Mouse (Mus musculus) limb, embryonic 13.5 days (tissue): ENCODE data around the gene Grin2d. TPM values are rescaled to one million over a fixed set of nuclear protein-coding genes. Genes with fewer than 3 reads are reported as not detected.

Experiments
- ATAC-seq: fragments of 200-750 bp; cut with Nextera tagmentation; 2 replicates; pipeline ENCODE4 v1.8.0; 2017; ENCODE audit warnings: low read depth, moderate number of reproducible peaks, moderate TSS enrichment; ENCODE audit not compliant: low FRiP score
- H3K27ac ChIP-seq: fragments of 300-500 bp; sonication (generic); 2 replicates; pipeline ENCODE4 v1.5.1; 2015; ENCODE audit warnings: inconsistent platforms, mild to moderate bottlenecking, moderate library complexity
- H3K27me3 ChIP-seq: fragments of 300-500 bp; sonication (generic); 2 replicates; pipeline ENCODE4 v1.6.1; 2015; ENCODE audit warnings: mild to moderate bottlenecking, inconsistent platforms
- H3K36me3 ChIP-seq: fragments of 300-500 bp; sonication (generic); 2 replicates; pipeline ENCODE4 v1.6.1; 2015; ENCODE audit warnings: inconsistent platforms, mild to moderate bottlenecking, moderate library complexity
- H3K4me1 ChIP-seq: fragments of 300-500 bp; sonication (generic); 2 replicates; pipeline ENCODE4 v1.6.1; 2015; ENCODE audit warnings: inconsistent platforms
- H3K4me2 ChIP-seq: fragments of 300-500 bp; sonication (generic); replicated peaks from 2 replicates; pipeline ENCODE4 v1.6.1; 2015; ENCODE audit warnings: inconsistent platforms, mild to moderate bottlenecking, moderate library complexity
- H3K4me3 ChIP-seq: fragments of 300-500 bp; sonication (generic); 2 replicates; pipeline ENCODE4 v1.5.1; 2015; ENCODE audit warnings: moderate library complexity, mild to moderate bottlenecking, inconsistent platforms
- H3K9ac ChIP-seq: fragments of 300-500 bp; sonication (generic); 2 replicates; pipeline ENCODE4 v1.6.1; 2015; ENCODE audit warnings: mild to moderate bottlenecking, inconsistent platforms
- H3K9me3 ChIP-seq: fragments of 300-500 bp; sonication (generic); 2 replicates; pipeline ENCODE4 v1.6.1; 2016; ENCODE audit warnings: inconsistent platforms
- WGBS: fragments of 180-500 bp; shearing (Covaris S2); methylation state at CpG from one replicate; pipeline ENCODE4 v1.1.7; 2015; 5-methylcytosine and 5-hydroxymethylcytosine counted together
- polyA plus RNA-seq: library from polyadenylated mRNA; unstranded; fragments of >200 nt; fragmentation: Nextera tagmentation; extraction: Ambion mirVana; gene quantifications from 2 replicates; pipeline ENCODE4 v1.2.1, GENCODE M21; 2015

Gene Grin2d
- polyA plus RNA-seq, 1 experiment from 2014 or later, result 0.43 TPM

DNA sequence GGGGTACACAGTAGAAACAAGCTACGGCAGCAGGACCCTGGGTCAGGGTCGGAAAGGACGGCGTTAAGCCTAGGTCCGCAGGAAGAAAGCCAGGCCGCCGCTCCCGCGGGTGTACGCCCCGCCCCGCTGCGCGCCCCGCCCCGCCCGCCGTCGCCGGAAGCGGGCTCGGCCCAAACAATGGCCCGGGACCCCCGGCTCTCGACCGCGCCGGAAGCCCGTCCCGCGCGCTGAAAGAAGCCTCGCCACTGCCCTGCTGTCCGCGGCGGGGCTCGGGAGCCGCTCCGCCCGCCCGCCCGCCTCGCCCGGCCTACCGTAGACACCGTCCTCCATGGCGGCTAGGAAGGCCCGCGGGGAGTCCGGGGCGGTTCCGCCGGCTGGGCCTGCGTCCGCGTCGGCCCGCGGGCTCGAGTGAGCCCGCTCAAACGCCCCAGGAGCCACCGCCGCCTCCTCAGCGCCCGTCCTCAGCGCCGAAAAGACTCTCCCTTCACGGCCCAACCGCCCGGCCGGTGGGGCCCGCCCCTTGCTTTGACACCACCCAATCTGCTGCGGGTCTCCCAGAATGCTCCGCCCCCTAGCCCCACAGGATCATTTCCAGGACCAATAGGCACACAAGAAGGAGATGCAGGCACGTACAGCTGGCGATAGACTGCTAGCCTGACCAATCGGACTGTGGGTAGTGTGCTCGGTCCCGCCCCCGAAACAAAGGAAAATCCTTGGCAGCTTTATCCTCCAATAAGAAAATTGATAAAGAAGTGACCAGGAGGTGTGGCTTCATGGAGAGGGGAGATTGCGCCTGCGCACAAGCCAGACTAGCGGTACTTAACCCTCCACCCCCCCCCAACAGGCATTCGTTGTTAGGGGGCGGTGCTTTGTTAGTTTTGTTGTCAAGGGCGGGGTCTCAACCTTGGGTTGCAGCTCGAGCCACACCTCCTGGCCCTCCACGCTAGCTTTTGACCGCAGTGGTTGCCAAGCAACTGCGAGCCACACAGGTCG, 64.1 kb downstream of the Grin2d start, which contains the start of gene Cyth2:
TSS of gene Cyth2 (minus strand) at position 795 of the 993 bp plus-strand sequence.
- peak within 1 kb of the TSS; percentile 91 for H3K4me2 ChIP-seq
- peaks cover 9% of the 10 kb centered on the region for H3K27me3 ChIP-seq
- H3K36me3 ChIP-seq, result peaks cover 39% of the 10 kb centered on the region
- H3K9ac ChIP-seq, result peak within 1 kb of the TSS; percentile 99
- no peaks in the 10 kb centered on the region for H3K9me3 ChIP-seq
- peak; percentile 99 for ATAC-seq
- H3K4me1 ChIP-seq, result peaks cover 26% of the 10 kb centered on the region
- under 1% methylated on average over 81 of the region's 92 CpGs for WGBS
- peak within 1 kb of the TSS; percentile 100 for H3K27ac ChIP-seq
- H3K4me3 ChIP-seq, result peak within 1 kb of the TSS; percentile 92

- WGBS, result 85% methylated on average over 8 of the region's 8 CpGs
- Histone ChIP-seq H3K36me3 (peaks cover 51% of the 10 kb centered on the region), H3K4me2 (peak overlapping the region; percentile 91), H3K27me3 (no peaks in the 10 kb centered on the region), H3K9ac (peak overlapping the region; percentile 99), H3K4me1 (peaks cover 26% of the 10 kb centered on the region), H3K27ac (0 out of 2 replicates have a peak overlapping the region, but pooled peaks have one; percentile 100), H3K9me3 (no peaks in the 10 kb centered on the region), H3K4me3 (peak overlapping the region; percentile 92)
- ATAC-seq, result no peak
Measured at GRCm38 (mm10) chr7:45812921-45813320, 65.3 kb downstream of the Grin2d start.

GRCm38 (mm10) chr7:45809276-45810075, 68.7 kb downstream of the Grin2d start:
- no peak overlapping the region for H3K27ac ChIP-seq
- H3K36me3 ChIP-seq, result peaks cover 72% of the 10 kb centered on the region
- H3K4me2 ChIP-seq, result no peak overlapping the region
- ATAC-seq, result no peak
- no peaks in the 10 kb centered on the region for H3K9me3 ChIP-seq
- H3K9ac ChIP-seq, result peak overlapping the region; percentile 53; the same call in 1 of the 2 replicates
- H3K27me3 ChIP-seq, result no peaks in the 10 kb centered on the region
- 85% methylated on average over 14 of the region's 14 CpGs for WGBS
- peaks cover 15% of the 10 kb centered on the region for H3K4me1 ChIP-seq
- no peak overlapping the region for H3K4me3 ChIP-seq

DNA sequence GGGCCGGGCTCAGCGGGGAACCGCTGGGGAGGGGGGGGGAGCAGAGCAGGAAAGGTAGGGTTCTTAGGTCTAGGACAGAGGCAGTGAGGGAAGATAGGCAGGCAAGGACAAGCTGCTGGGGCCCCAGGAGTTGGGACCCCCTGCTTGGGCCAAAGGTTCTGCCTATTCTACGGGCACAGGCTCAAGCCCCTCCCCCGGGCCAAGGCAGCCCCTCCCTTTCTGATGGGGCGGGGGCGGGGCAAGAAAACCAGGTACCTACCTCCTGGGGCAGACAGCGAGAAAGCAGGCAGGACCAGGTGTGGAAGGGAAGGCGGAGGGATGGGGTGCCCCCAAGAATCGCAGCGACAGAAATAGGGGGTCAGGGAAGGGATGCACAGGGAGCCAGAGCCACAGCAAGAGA, 69.7 kb downstream of the Grin2d start:
- H3K9me3 ChIP-seq, result no peaks in the 10 kb centered on the region
- H3K27me3 ChIP-seq, result no peaks in the 10 kb centered on the region
- no peak overlapping the region for H3K27ac ChIP-seq
- H3K4me2 ChIP-seq, result no peak overlapping the region
- peaks cover 79% of the 10 kb centered on the region for H3K36me3 ChIP-seq
- H3K4me3 ChIP-seq, result no peak overlapping the region
- peaks cover 15% of the 10 kb centered on the region for H3K4me1 ChIP-seq
- WGBS, result 46% methylated on average over 11 of the region's 11 CpGs
- ATAC-seq, result no peak
- no peak overlapping the region for H3K9ac ChIP-seq

- WGBS, result 62% methylated on average over 5 of the region's 5 CpGs
- H3K9me3 ChIP-seq, result no peaks in the 10 kb centered on the region
- no peak for ATAC-seq
- no peak overlapping the region for H3K9ac ChIP-seq
- no peak overlapping the region for H3K4me2 ChIP-seq
- H3K4me1 ChIP-seq, result peaks cover 2% of the 10 kb centered on the region; the same call in 1 of the 2 replicates
- no peaks in the 10 kb centered on the region for H3K27me3 ChIP-seq
- no peak overlapping the region for H3K27ac ChIP-seq
- no peak overlapping the region for H3K4me3 ChIP-seq
- peaks cover 75% of the 10 kb centered on the region for H3K36me3 ChIP-seq
Measured at GRCm38 (mm10) chr7:45805941-45806340, 72.2 kb downstream of the Grin2d start.

GRCm38 (mm10) chr7:45802551-45802950, 75.6 kb downstream of the Grin2d start:
- Histone ChIP-seq H3K4me1 (peaks cover 26% of the 10 kb centered on the region), H3K27me3 (peaks cover 21% of the 10 kb centered on the region), H3K27ac (no peak overlapping the region), H3K4me3 (no peak overlapping the region), H3K36me3 (peaks cover 41% of the 10 kb centered on the region), H3K4me2 (no peak overlapping the region), H3K9ac (no peak overlapping the region), H3K9me3 (no peaks in the 10 kb centered on the region)
- WGBS, result 83% methylated on average over 6 of the region's 6 CpGs
- no peak for ATAC-seq

DNA sequence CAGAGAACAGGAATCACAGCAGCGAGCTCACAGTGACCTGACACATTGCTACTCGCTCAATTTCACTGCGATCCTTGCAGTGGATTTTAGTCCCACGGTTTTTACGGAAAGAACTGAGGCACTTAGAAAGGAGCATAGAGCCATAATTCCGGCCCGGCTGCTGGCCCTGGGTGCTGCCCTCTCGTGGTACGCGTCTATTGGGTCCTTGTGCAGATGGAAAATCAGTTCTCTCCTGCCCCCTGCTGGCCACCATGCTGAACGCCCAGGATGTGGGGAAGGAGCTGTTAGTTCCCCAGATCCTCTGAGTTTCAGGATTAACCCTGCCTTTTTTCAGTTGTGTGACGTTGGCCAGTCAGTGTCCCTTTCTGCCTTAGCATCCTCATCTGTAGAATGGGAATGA, 76.8 kb downstream of the Grin2d start:
- H3K4me3 ChIP-seq, result no peak overlapping the region; the same call in 1 of the 2 replicates
- peaks cover 33% of the 10 kb centered on the region for H3K27me3 ChIP-seq
- 2% methylated on average over 12 of the region's 12 CpGs for whole genome bisulfite sequencing

DNA sequence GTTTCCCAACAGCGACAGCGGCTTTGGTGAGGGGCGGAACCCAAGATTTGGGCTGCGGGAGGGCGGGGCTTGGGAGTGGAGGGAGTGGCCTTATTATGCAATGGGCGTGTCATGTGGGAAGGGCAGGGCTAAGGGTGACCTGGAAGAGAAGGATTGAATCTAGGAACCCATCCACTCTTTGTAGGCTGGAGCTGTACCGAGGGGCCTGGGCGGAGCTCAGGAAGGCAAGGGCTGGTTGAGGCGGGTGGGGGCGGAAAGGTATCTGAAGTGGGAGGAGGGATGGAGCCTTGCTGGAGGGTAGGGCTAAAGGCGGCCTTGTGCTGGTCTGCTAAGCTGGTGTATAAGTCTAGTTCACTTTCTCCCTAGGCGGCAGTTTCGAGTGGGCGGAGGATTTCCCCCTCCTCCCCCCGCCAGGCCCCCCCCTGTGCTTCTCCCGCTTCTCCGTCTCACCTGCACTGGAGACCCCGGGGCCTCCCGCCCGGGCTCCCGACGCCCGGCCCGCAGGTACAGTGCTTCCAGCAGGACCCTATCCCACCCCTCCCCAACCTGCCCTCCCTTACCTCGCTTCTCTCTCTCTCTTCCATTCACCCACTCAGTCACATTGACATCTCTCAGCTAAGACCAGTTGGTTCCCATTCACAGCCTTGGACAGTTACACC, 77.5 kb downstream of the Grin2d start:
- H3K36me3 ChIP-seq, result peaks cover 32% of the 10 kb centered on the region
- ATAC-seq, result no peak
- WGBS, result 17% methylated on average over 23 of the region's 25 CpGs
- H3K4me3 ChIP-seq, result peak overlapping the region; percentile 20
- no peaks in the 10 kb centered on the region for H3K9me3 ChIP-seq
- H3K27ac ChIP-seq, result no peak overlapping the region
- H3K4me2 ChIP-seq, result peak overlapping the region; percentile 49
- H3K9ac ChIP-seq, result no peak overlapping the region
- peaks cover 37% of the 10 kb centered on the region for H3K27me3 ChIP-seq
- H3K4me1 ChIP-seq, result peaks cover 31% of the 10 kb centered on the region

More for the DNA sequence above, 76.8 kb downstream of the Grin2d start:
- Histone ChIP-seq H3K9ac (no peak overlapping the region), H3K9me3 (no peaks in the 10 kb centered on the region), H3K4me1 (peaks cover 31% of the 10 kb centered on the region), H3K4me2 (peak overlapping the region; percentile 49), H3K27ac (no peak overlapping the region), H3K36me3 (peaks cover 32% of the 10 kb centered on the region)
- ATAC-seq, result peak; percentile 38; the same call in 1 of the 2 replicates

- Histone ChIP-seq H3K4me3 (no peak overlapping the region), H3K9ac (no peak overlapping the region), H3K36me3 (peaks cover 39% of the 10 kb centered on the region), H3K4me2 (peak overlapping the region; percentile 49), H3K9me3 (no peaks in the 10 kb centered on the region), H3K27me3 (peaks cover 37% of the 10 kb centered on the region), H3K4me1 (peaks cover 31% of the 10 kb centered on the region), H3K27ac (no peak overlapping the region)
- 38% methylated on average over 7 of the region's 7 CpGs for WGBS
- ATAC-seq, result no peak
Measured at GRCm38 (mm10) chr7:45800001-45800400, 78.2 kb downstream of the Grin2d start.

GRCm38 (mm10) chr7:45798931-45799330, 79.2 kb downstream of the Grin2d start:
- WGBS, result 60% methylated on average over 7 of the region's 7 CpGs
- Histone ChIP-seq H3K27ac (no peak overlapping the region), H3K4me1 (peaks cover 31% of the 10 kb centered on the region), H3K4me3 (peak overlapping the region; percentile 47; the same call in 1 of the 2 replicates), H3K27me3 (peaks cover 37% of the 10 kb centered on the region), H3K4me2 (peak overlapping the region; percentile 89), H3K9me3 (no peaks in the 10 kb centered on the region), H3K36me3 (peaks cover 48% of the 10 kb centered on the region), H3K9ac (no peak overlapping the region)
- ATAC-seq, result no peak

DNA sequence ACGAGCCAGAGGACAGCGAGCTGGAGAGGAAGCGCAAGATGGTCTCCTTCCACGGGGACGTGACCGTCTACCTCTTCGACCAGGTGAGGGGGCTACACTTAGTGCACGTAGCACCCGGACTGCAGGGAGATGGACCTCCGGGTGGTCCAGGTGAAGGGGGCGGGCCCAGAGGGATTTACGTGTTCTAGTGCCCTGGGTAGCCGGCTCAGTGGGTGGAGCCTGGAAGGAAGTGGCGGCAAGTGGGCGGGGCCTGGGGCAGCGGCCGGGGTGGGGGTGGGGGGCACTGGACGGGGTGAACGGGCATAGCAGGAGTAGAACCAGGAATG, 79.7 kb downstream of the Grin2d start:
- Histone ChIP-seq H3K27me3 (peaks cover 37% of the 10 kb centered on the region), H3K27ac (no peak overlapping the region), H3K4me2 (peak overlapping the region; percentile 89), H3K9me3 (no peaks in the 10 kb centered on the region), H3K4me3 (peak overlapping the region; percentile 47), H3K4me1 (peaks cover 31% of the 10 kb centered on the region), H3K36me3 (peaks cover 48% of the 10 kb centered on the region), H3K9ac (peak overlapping the region; percentile 73)
- WGBS, result 3% methylated on average over 19 of the region's 19 CpGs
- ATAC-seq, result no peak
